Mouse (Mus musculus) adrenal gland, adult (tissue): Measurements from ENCODE around the gene Ipo11.

Experiments used
- DNase-seq, 2 experiments: peaks; one replicate each; pipeline ENCODE4 v3.0.0; 2022 to 2023; ENCODE audit warnings: low spot score in 1 of 2; ENCODE audit not compliant: inconsistent age in 2 of 2

The Ipo11 gene

DNA sequence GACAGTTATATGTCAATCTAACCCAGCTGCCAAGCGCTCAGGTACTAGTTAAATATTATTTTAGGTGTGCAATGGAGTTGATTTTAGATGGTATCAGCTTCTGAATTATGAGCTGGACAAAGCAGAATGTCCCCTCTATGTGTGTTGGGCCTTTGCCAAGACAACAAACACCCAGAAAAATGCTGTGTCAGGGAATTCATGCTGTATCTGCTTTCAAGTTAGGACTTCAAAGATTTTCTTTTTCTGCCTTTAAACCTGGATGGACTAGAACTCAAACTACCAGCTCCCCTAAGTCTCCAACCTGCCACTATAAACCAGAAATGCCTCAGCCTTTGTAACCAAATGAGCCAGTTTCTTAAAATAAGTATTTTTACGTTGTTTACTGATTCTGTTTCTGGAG lies 116.6 kb downstream of the Ipo11 start:
- no peak for DNase-seq

DNA sequence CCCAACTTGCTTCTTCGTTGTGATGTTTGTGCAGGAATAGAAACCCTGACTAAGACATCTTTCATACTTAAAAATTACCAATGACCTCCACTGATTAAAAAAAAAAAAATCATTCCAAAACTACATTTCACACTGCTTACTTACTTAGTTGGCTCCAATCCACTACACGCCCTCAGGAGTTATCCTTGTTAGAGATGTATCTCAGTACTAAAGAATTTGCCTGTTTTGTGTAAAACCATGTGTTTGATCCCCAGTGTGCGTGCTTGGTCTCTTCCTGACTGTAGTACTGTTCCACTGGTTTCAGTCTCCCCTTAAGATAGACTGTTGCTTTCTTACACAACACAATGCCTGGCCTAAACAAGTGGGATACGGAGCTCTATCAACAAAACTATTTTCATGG lies 117.0 kb downstream of the Ipo11 start:
- DNase-seq, result no peak

DNA sequence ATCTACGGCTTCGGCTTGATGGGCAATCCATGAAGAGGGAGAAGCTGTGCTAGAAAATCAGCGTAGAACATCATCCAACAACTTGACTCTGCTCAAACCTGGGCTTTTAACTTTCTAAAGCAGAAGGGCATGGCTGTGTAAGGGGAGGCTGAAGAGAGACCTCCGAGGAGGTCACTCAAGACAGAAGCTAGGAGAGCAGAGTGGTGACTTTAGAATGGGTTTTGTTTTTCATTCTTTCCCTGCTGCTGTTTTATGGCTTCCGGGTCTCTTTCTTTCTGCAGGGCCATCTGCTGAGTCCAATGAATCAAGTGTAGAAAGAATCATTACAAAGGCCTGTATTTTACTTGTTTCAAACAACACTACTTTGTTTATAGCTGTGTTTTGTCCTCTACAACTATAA lies 119.7 kb downstream of the Ipo11 start:
- no peak for DNase-seq

DNA sequence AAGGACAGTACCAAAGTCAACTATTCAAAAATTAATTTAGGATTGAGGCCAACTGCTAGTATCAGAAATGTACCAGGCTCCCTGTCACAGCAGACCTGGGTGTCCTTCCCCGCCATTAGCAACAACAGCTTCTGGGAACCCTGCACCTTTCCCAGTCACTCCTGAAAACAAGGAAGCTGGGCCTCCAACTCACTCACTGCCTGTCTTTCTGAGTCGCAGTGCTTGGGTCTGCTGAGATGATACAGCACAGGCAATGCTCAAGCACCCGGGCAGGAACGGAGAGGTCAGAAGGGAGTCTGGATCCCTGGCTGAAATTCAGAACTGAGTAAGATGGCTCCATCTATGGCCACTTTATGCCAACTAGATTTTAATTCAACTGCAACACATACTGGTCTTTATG lies 123.2 kb downstream of the Ipo11 start:
- no peak for DNase-seq

DNA sequence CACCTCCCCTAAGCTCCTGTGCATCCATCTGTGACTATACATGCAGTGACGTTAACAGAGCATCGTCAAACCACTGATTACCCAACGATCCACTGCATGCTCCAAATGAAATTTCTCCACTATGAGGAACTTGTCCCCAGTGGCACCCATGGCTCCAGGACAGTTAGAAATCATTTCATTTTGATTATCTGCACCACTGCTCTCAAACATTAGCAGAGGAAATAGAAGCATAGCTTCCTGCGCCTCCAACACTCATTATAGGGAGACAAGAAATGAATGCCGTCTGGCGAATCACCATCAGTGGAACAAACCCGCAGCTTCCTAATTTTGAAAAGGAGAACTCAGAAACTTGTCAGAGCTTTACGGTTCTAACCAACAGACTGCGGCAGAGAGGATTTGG lies 123.7 kb downstream of the Ipo11 start:
- DNase-seq, result no peak

DNA sequence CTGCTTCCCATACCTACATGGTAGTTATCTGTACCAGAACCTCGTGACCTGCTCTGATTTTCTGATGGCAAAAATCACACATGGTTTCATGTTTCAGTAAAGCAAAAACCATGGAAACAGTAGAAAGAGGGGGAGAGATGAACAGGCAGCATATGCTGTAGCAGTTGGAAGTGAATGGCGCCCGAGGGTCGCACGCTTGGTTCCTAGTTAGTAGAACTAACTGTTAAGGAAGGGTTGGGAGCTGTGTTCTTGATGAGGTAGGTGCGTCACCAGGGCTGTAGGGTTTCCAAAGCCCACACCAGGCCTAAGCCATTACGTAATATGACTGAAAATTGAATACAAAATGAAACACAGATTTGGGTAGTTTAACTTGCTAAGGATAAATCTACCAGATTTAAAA lies 126.6 kb downstream of the Ipo11 start:
- DNase-seq, result no peak

DNA sequence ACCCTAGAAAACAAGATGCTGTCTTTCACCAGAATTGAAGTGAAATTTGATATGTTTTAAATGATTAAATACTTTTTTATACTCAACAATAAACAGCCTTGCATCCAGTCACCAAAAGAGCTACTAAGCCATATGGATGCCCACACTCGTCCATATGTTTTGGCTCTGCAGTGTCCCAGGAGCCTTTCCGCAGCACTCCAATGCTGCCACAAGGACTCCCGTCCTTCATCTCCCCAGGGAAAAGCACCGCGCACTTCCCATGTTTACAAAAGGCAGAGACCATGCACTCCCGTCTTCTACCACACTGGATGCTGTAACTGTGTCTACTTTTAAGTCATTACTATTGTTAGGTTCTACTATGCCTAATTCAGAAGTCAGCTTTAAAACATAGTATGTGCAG lies 127.9 kb downstream of the Ipo11 start:
- no peak for DNase-seq

DNA sequence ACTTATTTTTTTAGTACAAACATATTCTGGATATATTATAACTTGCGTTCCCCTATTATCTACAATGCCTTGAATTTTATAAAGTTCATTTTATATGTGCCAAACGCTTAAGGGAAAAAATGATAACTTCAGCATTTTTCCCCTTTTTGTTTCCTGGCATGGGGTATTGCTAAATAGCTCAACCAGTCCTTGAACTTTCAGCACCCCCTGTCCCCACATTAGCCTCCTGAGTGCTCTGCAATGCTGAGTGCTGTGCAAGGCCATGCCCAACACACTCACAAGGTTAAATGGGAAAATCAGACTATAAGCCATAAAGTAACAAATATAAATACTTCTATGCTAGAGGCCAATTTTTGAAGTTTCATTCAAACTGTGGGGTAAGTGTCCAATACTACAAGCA lies 128.4 kb downstream of the Ipo11 start:
- peak in 1 of 2 experiments; percentile 52 for DNase-seq

DNA sequence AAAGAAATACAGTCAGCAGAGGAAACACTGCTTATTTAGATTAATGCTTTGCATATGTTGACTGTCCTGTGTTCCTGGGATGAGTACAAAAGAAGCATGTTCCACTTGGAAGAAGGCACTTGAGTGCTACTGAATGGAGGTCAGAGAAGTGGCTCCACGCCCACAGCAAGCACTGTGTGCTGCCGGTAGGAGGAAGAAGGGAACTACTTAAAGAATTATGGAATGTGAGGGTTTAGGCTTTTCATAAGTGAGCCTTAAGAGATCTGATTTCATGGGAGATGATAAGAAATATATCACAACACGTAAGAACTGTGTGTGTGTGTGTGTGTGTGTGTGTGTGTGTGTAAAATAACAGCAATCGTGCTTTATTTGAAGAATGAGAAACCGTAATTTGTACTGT lies 129.5 kb downstream of the Ipo11 start:
- no peak for DNase-seq

DNA sequence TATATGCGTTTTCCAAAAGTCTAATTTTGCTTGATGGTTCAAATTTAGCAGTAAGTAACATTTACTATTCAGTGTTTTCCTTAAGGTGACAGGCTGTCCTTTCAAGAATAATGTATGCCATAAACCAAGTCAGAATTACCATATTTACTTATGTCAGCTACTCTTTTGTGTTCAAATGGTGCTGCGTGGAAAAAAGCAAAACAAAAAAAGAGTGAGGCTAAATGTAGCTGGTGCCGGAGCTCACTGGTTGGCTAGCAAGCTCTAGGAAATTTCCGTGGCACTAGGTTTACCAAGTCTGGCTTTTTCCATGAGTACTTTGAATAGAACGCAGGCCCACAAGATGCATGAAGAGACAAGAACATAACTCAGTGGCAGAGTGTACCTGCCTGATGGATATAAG lies 131.6 kb downstream of the Ipo11 start:
- DNase-seq, result no peak

DNA sequence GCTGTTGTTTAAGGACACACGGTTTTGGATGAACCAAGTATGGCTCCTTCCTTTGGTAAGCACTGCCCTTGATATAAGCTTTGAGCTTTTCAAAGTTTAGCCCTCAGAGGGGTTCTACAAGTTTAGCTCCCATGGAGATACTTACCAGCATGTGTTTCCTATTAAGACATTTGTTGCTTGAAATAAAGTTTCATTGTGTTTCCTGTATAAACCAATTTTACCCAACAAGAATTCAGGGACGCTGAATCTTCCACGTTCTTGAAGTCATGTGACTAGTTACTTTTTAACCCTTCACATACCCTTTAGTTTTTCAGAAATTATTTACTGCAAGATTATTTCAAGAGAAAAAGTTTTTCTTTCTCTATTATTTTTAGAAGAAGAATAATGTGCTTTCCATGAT lies 138.7 kb downstream of the Ipo11 start:
- no peak for DNase-seq

DNA sequence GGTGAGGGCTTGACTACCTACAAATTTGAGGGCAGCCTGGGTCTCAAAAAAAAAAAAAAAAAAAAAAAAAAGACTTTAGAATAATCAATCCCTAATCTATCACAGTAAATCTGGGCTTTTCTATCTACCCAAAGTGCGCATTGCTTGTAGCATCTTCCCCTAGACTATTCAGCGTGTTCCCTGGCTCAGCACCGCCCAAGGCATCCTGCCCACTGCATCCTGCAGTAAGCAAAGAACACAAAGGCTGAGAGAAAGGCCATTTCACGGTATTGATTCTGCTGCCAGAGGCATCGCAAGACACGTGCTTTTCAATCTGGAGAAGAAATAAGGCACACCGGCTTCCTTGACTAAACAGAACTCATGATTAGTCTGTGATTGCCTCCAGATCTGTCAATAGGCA lies 147.9 kb downstream of the Ipo11 start:
- no peak for DNase-seq

DNA sequence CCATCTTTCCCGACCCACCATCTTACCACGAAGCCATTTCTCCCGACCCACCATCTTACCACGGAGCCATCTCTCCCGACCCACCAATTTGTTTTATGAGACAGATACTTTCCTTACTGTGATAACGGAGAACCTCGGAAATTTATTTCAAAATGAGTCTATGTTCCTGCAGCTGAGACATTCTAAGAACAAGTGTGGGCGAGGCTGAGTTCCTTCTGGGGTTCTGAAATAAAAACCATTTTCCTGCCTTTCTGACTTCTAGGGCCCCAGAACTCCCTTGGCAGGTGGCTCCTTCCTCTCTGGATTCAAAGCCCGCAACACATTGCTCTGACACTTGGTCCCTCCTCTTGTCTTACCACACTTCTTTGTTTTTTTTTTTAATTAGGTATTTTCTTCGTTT lies 168.0 kb downstream of the Ipo11 start:
- DNase-seq, result no peak

DNA sequence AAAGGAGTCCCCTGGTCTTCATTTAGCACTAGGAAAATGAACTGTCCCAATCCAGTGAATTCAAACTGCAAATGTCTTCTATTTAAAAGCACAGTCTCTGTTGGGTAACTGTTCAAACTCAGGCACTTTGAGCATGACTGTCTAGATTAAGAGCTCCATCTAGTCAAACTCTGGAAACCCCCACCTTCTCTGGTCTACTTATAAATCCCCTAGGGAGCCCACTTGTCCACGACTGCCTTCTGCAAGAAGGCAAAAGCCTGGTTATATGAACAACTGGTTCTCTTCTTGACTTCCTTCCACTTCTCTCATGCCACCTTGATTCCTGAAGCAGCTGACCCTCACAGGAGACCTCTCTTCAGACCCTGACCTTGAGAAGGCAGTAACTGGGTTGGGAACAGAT lies 174.1 kb downstream of the Ipo11 start:
- DNase-seq, result no peak

DNA sequence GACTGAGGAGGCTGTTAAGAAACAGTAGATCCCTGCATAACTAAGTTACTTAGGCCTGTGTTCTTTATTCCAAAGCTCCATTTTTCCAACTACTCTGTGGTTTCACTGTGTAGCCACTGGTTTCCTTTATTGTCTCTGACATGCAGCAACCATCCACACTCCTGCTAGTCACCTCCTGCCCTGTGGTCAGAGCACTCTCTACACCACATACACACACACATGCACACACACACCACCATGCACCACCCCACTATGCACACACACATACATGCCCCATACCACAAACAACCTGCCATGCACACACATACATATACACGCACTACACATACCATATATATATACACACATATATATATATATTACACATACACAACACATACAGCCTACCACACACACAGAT lies 175.1 kb downstream of the Ipo11 start:
- no peak for DNase-seq

DNA sequence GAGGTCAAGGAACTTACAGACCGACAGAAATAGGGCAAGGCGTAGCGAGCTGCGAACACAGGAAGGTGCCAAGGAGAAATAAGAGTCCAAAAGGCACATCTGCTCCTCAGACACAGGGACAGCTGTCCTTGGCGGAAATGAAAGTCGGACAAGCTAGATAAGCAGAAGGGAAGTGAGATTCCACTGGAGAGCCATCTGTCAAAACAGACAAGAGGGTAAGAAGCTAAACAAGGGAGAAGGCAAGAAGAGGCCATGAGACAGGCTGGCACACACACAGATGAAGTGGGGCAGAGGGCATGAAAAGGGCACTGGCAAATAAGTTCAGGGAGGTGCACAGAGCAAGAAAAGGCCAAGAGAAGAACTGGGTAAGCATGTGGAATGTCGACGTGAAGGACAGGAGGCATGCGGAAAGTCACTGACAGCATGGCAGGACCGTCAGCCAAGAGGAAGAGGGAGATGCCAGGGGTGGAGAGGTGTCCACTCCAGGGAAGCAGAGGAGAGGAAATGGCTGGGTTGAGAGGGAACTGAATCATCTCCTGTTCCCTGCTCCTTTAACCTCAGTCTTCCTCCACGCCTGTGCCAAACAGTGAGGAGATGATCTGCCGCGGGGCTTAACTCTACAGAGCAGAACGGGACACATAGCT lies 176.4 kb downstream of the Ipo11 start:
- peak; percentile 52 to 85 for DNase-seq

DNA sequence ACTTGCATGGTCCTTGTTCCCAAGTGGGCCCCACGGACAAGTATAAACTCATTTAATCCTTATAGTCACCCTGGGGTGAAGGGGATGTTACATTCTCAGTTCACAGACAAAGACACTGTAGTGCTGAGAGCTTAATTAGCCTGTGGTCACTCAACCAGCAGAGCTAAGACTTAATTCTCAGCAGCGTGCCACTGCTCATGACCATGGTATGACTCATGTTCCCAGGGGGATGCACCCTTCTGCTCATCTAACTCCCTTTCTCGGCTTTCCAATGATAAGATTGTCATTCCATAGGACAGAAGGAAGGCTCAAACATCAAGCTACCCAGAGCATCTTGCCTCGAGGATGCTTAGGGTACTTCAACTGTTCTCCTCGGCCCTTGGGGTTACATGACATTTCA lies 180.9 kb downstream of the Ipo11 start:
- no peak for DNase-seq

DNA sequence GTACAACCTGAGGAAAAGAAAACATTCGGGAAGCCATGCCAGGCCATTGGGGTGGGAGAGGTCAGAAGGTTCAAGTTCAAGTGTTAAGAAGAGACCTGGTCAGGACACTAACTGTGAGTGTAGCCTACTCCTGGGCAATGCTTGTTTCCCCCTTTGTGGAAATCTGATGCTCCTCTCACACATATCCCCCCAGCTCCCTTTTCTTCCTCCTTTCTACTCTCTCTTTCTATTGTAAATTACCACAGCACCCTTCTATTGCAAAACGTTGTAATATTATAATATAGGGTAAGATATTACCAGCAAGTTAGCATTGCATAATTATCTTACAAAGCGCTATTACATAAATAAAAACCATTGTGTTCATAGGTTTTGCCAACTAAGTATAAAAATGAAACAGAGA lies 182.5 kb downstream of the Ipo11 start:
- DNase-seq, result no peak

DNA sequence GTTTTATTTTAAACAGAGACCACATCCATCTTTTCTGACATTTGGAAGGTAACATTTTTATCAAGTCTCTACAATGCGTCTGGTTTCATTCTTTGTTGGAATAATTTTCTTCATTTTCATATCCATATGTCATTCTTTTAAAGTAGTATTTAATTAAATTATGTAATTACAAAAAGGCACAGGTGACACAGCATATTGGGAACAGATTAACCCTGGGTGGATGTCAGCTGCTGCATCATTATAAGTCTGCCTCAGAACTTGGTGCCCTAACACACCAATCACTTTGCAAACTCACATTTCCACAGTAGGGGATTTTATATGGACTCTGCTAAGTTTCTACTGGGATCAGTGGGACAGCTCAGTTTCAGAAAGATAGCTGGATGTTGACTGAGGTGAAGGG lies 184.8 kb downstream of the Ipo11 start:
- DNase-seq, result no peak

DNA sequence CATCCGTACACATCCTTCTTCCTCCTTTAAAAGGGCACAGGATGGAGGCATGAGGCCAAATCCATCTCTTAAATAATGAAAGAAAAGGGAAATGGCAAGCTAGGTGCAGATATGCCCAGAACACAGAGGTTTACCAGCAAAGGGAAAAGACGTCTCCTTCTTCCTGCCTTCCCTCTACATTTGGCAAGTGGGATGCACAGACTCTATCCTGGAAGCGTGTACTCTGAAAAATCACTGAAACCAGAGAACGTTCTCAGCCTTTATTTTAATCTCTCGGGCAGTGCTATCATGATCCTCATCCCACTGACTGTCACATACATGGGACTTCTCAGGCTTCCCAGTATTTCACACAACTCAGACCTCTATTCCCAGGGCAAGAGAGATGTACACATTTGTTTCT lies 189.9 kb downstream of the Ipo11 start:
- DNase-seq, result peak; percentile 10 to 44

DNA sequence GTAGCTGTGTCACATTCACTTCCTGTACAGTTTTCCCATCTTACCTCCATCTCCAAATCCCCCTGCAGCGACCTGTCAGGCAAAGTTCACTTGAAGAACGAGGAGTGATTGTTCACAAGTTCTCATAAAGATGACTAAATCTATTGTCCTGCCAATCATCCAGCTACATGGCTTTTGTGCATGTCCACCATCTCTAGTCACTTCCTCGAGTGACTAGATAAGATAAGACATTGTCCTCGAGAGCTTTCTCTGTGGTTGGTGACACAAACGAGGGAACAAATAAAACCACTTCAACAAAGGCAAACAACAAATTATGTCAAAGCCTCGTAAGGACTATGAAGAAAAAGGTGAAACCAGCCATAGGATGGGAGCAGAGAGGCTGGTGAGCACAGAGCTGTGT lies 191.6 kb downstream of the Ipo11 start:
- DNase-seq, result no peak
